Mouse (Mus musculus) adrenal gland, adult (tissue): ENCODE results near the gene Mycbpap.

ENCODE experiments used
- DNase-seq, 2 experiments: peaks; one replicate each; pipeline ENCODE4 v3.0.0; 2022 to 2023; ENCODE audit warnings: low spot score in 1 of 2; ENCODE audit not compliant: inconsistent age in 2 of 2

Gene Mycbpap

DNA sequence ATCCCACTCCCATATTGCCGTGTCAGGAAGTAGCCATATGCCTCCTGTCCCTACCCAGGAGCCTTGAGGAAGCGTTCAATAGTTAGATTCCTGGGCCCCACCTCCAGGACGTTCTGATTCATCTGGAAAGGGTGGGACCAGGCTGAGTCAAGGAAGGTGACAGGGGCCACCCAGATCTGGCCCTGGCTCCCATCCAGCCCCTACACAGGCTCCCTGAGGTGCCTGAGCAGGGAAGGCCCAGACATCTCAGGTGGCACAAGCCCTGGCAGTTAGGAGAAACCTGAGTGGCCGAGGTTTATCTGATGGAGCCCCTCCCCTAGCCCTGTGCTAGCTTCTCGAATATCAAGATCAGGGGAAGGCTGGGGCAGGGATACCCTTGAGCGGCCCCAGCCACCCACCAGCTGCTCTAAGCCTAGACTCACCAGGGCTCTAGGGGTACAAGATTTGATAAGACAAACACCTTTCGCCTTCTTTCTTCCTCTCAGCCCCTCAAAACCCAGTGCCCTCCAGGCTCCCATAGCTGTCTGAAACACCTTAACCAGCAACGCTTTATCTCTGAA, 17.3 kb upstream of the Mycbpap start:
- DNase-seq: peak in 1 of 2 experiments; percentile 57

GRCm38 (mm10) chr11:94533171-94533570, 11.6 kb upstream of the Mycbpap start:
- DNase-seq: no peak

DNA sequence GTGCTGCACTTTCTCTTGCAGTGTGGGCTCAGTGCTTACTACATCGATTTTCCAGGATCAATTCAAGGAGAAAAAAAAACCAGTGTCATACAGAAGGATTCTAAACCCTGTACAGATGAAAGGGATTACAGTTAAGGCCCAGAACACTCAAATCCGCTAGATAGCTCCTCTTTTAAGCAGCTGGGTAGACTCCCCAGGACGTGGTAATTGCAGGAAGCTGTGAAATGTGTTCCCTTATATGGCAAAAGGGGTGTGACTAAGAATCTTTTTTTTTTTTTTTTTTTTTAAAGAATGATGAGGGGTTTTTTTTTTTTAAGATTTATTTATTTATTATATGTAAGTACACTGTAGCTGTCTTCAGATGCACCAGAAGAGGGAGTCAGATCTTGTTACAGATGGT, 7.3 kb upstream of the Mycbpap start:
- no peak for DNase-seq

DNA sequence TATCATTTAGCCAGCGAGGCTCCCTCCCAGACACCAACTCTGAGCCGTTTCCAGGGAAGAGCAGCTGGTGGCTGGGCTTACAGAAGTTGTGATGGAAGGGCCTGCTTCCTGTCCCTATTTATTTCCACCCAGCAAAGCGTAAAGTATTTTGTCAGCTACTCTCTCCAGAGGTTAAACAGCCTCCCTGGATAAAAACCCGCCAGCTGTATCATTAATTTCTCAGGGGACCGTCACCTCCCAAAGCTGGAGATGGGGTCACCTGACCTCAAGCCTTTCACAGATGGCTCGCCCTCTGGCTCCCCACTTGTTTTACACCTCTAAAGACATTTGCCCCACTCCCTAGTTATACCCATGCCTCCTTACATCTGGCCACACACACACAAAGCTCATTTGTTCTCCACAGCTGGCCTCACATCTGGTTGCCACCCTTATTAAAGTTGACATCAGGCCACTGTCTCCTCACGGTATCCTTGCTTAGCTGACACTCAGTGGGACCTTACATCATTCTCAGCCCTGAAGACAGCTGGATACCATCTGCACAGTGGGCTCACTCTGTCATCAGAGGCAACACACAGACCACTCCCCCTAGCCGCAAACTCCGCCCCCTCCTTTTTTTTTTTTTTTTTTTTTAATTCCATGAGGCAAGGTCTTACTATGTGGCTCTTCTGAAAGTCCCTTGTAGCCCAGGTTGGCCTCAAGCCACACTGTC, 4.8 kb upstream of the Mycbpap start:
- DNase-seq: no peak

DNA sequence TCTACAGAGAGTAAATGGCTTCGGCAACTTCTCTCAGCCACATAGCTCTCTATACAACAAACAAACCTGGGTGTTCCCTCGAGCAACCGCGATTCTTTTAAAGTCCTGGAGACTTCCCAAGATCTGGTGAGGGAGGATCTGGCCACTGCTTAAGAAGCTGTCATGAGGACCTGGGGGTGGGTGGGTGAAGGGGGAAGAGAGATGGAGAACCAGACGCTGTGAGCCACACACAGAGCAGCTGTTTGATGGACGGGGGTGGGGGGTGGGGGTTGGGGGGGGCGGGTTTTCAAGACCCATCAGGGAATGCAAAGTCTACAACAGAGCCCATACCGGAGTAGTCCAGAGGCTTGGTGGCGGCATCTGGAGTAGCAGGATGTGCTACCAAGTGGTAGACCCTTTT, 8.1 kb downstream of the Mycbpap start:
- DNase-seq: no peak

DNA sequence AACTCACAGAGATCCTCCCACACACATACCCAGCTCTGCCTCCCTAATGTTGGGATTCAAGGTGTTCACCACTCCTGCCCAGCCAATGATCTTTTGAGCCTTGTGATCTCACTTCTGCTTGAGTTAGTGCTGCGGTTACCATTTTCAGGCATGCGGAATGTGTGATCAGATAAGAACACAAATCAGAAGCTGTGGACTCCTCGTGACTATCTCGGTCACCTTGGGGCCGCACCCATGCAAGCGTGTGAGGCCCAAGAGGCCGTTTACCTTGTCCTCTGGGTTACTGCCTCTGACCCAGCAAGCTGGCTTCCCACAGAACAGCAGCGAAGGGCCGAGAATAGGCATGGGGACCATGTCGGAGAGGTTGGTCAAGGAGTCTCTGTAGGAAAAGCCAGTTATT, 12.6 kb downstream of the Mycbpap start:
- no peak for DNase-seq

DNA sequence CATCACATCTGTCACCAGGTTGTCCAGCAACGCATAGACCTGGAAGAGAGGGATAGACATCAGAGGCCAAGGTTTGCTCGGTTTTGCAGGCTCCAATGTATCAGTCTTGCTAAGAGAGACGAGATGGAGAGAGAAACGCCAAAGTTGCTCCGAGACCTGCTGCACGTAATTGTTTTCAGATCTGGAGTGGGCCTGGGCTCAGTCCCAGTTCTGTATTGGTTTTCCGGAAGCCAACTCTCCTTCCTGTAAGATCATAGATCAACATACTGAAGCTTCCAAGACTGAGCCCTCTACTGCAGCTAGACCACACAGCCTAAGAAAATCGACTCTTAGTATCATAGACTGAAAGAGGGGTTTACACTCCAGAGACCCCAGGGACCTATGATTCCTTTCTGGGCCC, 20.1 kb downstream of the Mycbpap start:
- DNase-seq: no peak

DNA sequence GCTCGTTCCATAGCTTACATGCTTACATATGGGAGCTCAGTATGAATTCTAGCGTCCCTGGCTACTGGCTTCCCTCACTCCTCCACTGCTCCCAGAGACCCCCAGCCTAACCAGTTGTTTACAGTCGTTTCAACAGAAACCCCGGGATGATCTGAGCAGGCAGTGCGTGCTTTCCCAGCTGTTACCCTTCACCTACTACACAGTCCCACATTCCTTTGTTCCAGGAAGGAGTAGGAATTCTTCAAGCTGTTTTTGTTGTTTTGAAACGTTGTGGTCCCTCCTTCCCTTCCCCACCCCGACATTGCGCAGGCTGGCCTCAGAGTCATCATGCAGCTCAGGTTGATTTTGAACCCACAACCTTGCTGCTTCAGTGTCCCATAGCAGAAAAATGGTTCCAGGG, 21.2 kb downstream of the Mycbpap start:
- no peak for DNase-seq

- peak; percentile 39 to 70 for DNase-seq
These were observed 21.8 kb downstream of the Mycbpap start, which contains the start of gene Epn3 for GRCm38 (mm10) chr11:94499661-94500152. Gene Epn3 (minus strand): TSS chr11:94499974.

- DNase-seq: peak in 1 of 2 experiments; percentile 59
These were observed 22.5 kb downstream of the Mycbpap start for GRCm38 (mm10) chr11:94499035-94499434.

DNA sequence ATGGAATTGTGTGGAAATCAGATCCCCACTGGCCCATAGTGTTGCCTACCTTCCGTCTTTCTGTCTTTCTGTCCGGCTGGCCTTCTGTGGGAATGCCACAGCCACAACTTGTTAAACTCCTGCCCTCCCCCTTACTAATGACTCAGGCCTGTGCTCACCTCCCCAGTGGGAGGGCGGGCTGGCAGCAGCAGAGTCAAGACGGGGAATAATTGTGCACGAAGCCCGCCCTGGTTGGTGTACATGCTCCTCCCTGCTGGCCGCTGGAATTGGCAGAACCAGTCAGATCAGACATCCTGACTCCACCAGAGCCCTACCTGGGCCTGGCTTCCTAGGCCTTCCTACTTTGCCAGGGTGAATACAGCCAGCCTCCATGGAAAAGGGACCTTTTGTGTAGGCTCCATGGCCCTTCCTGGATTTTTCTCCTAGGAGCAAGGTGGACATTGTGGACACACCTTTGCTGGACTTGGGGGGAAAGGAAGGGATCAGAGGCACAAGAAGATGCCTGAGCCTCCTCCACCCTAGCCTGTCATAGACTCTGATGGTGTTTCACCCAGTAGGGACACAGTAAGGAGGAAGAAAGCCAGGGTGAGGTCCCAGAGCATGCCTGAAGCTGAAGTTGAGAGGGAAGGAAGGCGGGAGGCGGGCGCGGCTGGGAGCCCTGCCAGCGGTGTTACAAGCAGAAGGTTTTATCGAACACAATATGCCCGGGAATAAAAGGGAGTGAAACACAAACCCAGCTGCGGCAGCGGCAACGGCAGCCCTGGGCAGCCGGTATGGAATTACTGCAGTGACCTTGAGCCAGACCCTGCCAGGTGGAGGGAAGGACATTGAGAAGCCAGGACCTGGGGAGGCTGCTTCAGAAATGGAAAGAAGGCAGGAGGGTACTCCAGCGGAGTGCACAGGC, 23.2 kb downstream of the Mycbpap start:
- DNase-seq: peak; percentile 88 to 92

DNA sequence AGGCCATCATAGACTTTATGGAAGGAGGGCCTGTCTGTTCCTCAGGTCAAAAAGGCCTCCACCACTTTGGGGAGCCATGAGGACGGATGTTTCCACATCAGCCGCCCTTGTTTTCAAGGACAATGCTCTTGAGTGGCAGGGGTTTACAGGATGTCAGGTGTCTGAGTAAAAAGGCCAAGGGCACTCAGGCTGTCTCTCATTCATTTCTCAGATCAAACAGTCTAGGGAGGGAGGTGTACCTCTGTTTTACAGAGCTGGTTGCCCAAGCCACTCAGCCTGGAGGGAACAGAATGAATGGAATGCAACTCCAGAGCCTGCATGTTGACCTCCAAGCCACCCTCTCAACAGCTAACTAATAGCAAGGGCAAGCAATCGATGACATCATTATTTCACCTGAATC, 26.1 kb downstream of the Mycbpap start:
- peak; percentile 78 to 89 for DNase-seq

- DNase-seq: no peak
These were observed 29.8 kb downstream of the Mycbpap start for GRCm38 (mm10) chr11:94491749-94492099.

DNA sequence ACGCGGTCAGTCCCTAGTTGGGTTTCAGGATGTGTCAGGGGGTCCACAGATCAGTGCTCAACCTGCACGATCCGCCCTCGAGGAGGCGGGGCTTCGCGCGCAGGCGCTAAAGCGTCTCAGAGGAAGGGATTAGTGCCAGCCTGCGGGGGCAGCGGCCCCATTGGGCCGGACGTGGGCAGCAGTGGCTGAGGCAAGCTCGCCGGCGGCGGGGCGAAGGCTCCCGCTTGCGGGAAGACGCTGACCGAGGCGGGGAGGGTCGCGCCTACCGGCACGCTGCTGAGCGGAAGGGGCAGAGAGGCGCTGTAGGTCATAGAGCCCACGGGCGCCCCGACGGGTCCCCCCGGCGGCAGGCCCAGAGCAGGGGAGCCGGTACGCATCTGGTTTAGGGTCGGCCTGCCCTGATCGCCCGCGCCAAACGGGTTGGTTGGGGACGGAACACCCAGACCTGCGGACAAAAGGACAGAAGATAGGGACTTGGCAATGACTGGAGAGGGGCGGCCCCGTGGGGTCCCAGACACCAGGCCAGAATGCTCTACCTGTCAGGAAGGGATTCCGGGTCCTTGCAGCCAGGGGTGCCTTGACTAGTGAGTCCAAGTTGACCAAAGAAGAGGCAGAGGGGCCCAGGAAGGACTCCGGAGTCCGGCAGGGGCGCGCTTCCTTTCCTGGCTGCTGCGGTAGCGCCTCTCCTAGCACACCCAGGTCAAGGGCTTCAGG, 30.4 kb downstream of the Mycbpap start:
- peak; percentile 38 to 60 for DNase-seq

DNA sequence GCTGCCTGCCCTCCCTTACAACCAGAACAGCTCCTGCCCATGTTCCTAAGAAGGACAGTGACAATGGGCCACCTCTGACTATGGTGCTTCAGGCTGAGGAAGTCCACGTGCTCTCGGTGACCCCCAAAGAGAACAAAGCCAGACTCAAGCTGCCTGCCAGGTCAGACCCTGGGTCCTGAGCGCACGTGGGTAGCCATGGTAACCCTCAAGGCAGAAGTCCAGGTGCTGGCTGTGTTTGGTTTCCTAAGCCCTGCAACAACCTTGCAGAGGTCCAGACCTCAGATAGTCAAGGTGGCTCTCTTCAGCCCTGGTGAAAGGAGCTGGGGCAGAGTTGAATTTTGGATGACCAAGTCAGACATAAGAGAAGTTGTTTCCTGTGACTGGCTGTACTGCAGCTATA, 31.8 kb downstream of the Mycbpap start:
- peak in 1 of 2 experiments; percentile 59 for DNase-seq

DNA sequence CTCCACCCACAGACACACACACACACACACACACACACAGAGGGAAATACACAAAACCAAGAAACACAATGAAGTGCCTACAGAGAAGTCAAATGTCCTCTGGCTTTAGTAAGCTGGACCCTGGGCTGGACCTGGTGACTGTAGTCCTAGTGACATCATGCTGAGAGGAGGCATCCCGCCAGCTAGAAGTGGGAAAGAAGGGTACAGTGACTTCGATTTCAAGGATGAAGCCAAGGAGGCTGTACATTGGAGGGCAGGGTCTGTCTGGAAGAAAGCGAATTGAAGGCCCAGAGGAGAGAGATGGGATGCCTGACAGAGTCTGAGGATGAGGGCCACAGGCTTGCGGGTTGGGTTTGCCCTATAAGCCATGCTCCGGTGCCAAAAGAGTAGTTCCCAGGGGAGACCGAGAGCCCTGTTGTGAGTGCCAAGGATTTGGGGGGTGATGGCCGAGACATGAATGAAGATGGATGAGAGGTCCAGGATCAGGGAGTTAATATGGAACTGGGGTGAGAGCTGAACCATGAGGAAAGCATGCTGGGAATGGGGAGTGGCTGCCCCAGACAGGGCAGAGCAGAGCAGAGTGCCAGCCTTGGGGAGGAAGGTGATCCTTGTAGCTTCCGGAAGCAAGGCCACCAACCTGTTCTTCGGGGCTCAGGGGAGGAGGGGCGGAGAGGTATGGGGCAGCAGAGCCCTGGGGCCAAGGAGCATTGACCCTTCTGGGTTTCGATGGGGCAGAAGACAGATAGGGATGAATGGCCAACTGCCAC, 32.6 kb downstream of the Mycbpap start:
- peak; percentile 50 to 63 for DNase-seq

GRCm38 (mm10) chr11:94486001-94486400, 35.5 kb downstream of the Mycbpap start, which contains the start of gene Spata20:
Gene Spata20 (minus strand): TSS chr11:94486179.
- peak; percentile 84 to 95 for DNase-seq

DNA sequence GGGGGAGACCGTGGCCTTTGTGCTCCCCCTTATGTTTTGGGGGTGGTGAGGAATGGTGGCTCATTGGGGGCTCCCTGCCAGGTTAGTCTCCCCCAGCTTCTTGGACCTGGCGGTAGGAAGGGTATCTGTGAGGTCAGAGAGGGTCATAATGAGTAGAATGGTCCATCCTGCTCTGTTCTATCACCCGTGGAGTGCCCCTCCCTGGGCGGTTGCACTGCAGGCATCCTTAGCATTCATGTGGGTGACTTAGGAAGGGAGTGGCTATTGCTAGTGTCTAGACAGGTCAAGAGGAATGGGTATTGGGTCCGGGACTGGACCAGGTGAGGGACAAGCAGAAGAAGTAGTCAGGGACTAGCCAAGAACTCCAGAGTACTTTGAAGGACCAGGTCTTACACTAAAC, 36.3 kb downstream of the Mycbpap start:
- DNase-seq: no peak

GRCm38 (mm10) chr11:94484636-94485035, 36.9 kb downstream of the Mycbpap start:
- no peak for DNase-seq

DNA sequence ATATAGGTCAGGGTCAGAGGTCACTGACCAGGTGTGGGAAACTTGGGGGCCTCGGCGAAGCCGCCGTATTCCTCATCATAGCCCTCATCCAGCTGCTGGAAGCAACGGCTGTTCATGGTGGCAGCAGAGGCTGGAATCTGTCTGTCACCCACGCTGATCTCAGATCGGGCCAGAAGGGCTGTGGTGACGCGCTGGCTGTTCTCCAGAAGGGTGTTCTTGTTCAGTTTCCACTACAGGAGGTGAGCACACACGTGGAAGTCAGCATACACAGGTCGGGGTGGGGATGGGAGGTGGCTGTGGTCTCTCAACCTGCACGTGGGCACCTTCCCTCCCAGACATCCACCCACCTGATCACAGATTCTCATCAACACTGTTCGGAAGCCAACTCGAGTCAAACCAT, 37.6 kb downstream of the Mycbpap start:
- DNase-seq: no peak
